Mouse (Mus musculus) lung, embryonic 15.5 days (tissue): ENCODE data around the gene Gm20403. TPM values are rescaled to one million over a fixed set of nuclear protein-coding genes. Genes with fewer than 3 reads are reported as not detected.

Experiments
- ATAC-seq: fragments of 200-750 bp; cut with Nextera tagmentation; 2 replicates; pipeline ENCODE4 v1.8.0; 2017; ENCODE audit warnings: moderate number of reproducible peaks, borderline replicate concordance; ENCODE audit not compliant: low FRiP score, low TSS enrichment; ENCODE audit errors: extremely low read depth
- H3K27ac ChIP-seq: fragments of 300-500 bp; sonication (generic); 2 replicates; pipeline ENCODE4 v1.5.1; 2015; ENCODE audit warnings: moderate library complexity, mild to moderate bottlenecking, inconsistent platforms
- H3K27me3 ChIP-seq: fragments of 300-500 bp; sonication (generic); 2 replicates; pipeline ENCODE4 v1.6.1; 2015; ENCODE audit warnings: inconsistent platforms
- H3K36me3 ChIP-seq: fragments of 300-500 bp; sonication (generic); 2 replicates; pipeline ENCODE4 v1.6.1; 2015; ENCODE audit warnings: inconsistent platforms
- H3K4me1 ChIP-seq: fragments of 300-500 bp; sonication (generic); 2 replicates; pipeline ENCODE4 v1.6.1; 2015; ENCODE audit warnings: inconsistent platforms
- H3K4me2 ChIP-seq: fragments of 300-500 bp; sonication (generic); 2 replicates; pipeline ENCODE4 v1.6.1; 2015; ENCODE audit warnings: inconsistent platforms, mild to moderate bottlenecking, moderate library complexity
- H3K4me3 ChIP-seq: fragments of 300-500 bp; sonication (generic); 2 replicates; pipeline ENCODE4 v1.5.1; 2015; ENCODE audit warnings: mild to moderate bottlenecking, inconsistent platforms
- H3K9ac ChIP-seq: fragments of 300-500 bp; sonication (generic); 2 replicates; pipeline ENCODE4 v1.6.1; 2015; ENCODE audit warnings: inconsistent platforms
- H3K9me3 ChIP-seq: fragments of 300-500 bp; sonication (generic); 2 replicates; pipeline ENCODE4 v1.6.1; 2016; ENCODE audit warnings: inconsistent platforms
- WGBS: fragments of 180-500 bp; shearing (Covaris S2); methylation state at CpG from one replicate; pipeline ENCODE4 v1.1.7; 2015; 5-methylcytosine and 5-hydroxymethylcytosine counted together
- polyA plus RNA-seq: library from polyadenylated mRNA; unstranded; fragments of >200 nt; fragmentation: Nextera tagmentation; extraction: Ambion mirVana; gene quantifications from 2 replicates; pipeline ENCODE4 v1.2.1, GENCODE M21; 2015

Gm20403 gene
- polyA plus RNA-seq, 1 experiment from 2014 or later = not detected

- Histone ChIP-seq H3K4me2 (no peak overlapping the region), H3K9ac (no peak overlapping the region), H3K4me1 (0 out of 2 replicates have a peak, but pooled peaks cover 6% of the 10 kb centered on the region), H3K36me3 (no peaks in the 10 kb centered on the region), H3K9me3 (no peaks in the 10 kb centered on the region), H3K27me3 (no peaks in the 10 kb centered on the region), H3K27ac (no peak overlapping the region), H3K4me3 (no peak overlapping the region)
- 82% methylated on average over 2 of the region's 2 CpGs for WGBS
- no peak for ATAC-seq
Measured at GRCm38 (mm10) chr12:54987156-54987555, 827 bp upstream of the Gm20403 start.

- Histone ChIP-seq H3K4me2 (peak overlapping the region; percentile 91), H3K27ac (peak overlapping the region; percentile 93), H3K9me3 (no peaks in the 10 kb centered on the region), H3K9ac (peak overlapping the region; percentile 87), H3K4me3 (peak overlapping the region; percentile 93), H3K4me1 (0 out of 2 replicates have a peak, but pooled peaks cover 6% of the 10 kb centered on the region), H3K36me3 (no peaks in the 10 kb centered on the region), H3K27me3 (no peaks in the 10 kb centered on the region)
- peak; percentile 76 for ATAC-seq
- 1% methylated on average over 86 of the region's 117 CpGs for WGBS
Measured at GRCm38 (mm10) chr12:54985257-54986051, 875 bp downstream of the Gm20403 start.

GRCm38 (mm10) chr12:54984701-54985256, 1.6 kb downstream of the Gm20403 start:
- Histone ChIP-seq H3K4me2 (peak overlapping the region; percentile 91), H3K36me3 (no peaks in the 10 kb centered on the region), H3K4me3 (peak overlapping the region; percentile 93), H3K9ac (peak overlapping the region; percentile 87), H3K9me3 (no peaks in the 10 kb centered on the region), H3K27ac (peak overlapping the region; percentile 93), H3K27me3 (no peaks in the 10 kb centered on the region), H3K4me1 (0 out of 2 replicates have a peak, but pooled peaks cover 6% of the 10 kb centered on the region)
- under 1% methylated on average over 42 of the region's 42 CpGs for WGBS
- peak; percentile 72 for ATAC-seq

GRCm38 (mm10) chr12:54982935-54983715, 3.2 kb downstream of the Gm20403 start:
- no peak for ATAC-seq
- Histone ChIP-seq H3K4me3 (no peak overlapping the region), H3K4me1 (0 out of 2 replicates have a peak, but pooled peaks cover 6% of the 10 kb centered on the region), H3K27me3 (no peaks in the 10 kb centered on the region), H3K4me2 (no peak overlapping the region), H3K9ac (no peak overlapping the region), H3K27ac (no peak overlapping the region), H3K36me3 (no peaks in the 10 kb centered on the region), H3K9me3 (no peaks in the 10 kb centered on the region)
- WGBS = 81% methylated on average over 7 of the region's 7 CpGs

GRCm38 (mm10) chr12:54981962-54982361, 4.4 kb downstream of the Gm20403 start:
- Histone ChIP-seq H3K9me3 (no peaks in the 10 kb centered on the region), H3K27ac (no peak overlapping the region), H3K4me1 (0 out of 2 replicates have a peak, but pooled peaks cover 6% of the 10 kb centered on the region), H3K27me3 (no peaks in the 10 kb centered on the region), H3K36me3 (no peaks in the 10 kb centered on the region), H3K9ac (no peak overlapping the region), H3K4me2 (no peak overlapping the region), H3K4me3 (no peak overlapping the region)
- 76% methylated on average over 6 of the region's 6 CpGs for WGBS
- ATAC-seq = no peak

- no peaks in the 10 kb centered on the region for H3K27me3 ChIP-seq
- H3K4me2 ChIP-seq = no peak overlapping the region
- no peaks in the 10 kb centered on the region for H3K36me3 ChIP-seq
- H3K9ac ChIP-seq = no peak overlapping the region
- H3K4me1 ChIP-seq = 0 out of 2 replicates have a peak, but pooled peaks cover 6% of the 10 kb centered on the region
- ATAC-seq = no peak
- H3K27ac ChIP-seq = no peak overlapping the region
- WGBS = 79% methylated on average over 5 of the region's 5 CpGs
- no peak overlapping the region for H3K4me3 ChIP-seq
- H3K9me3 ChIP-seq = no peaks in the 10 kb centered on the region
Measured at GRCm38 (mm10) chr12:54980939-54981338, 5.4 kb downstream of the Gm20403 start.

- Histone ChIP-seq H3K36me3 (no peaks in the 10 kb centered on the region), H3K4me1 (0 out of 2 replicates have a peak, but pooled peaks cover 6% of the 10 kb centered on the region), H3K9me3 (no peaks in the 10 kb centered on the region), H3K9ac (no peak overlapping the region), H3K27ac (no peak overlapping the region), H3K4me3 (no peak overlapping the region), H3K27me3 (no peaks in the 10 kb centered on the region), H3K4me2 (no peak overlapping the region)
- ATAC-seq = no peak
- WGBS = 64% methylated on average over 6 of the region's 6 CpGs
Measured at GRCm38 (mm10) chr12:54980532-54980931, 5.8 kb downstream of the Gm20403 start.

- Histone ChIP-seq H3K4me1 (no peaks in the 10 kb centered on the region), H3K4me3 (no peak overlapping the region), H3K9ac (no peak overlapping the region), H3K27me3 (no peaks in the 10 kb centered on the region), H3K27ac (no peak overlapping the region), H3K4me2 (no peak overlapping the region), H3K9me3 (no peaks in the 10 kb centered on the region), H3K36me3 (peaks cover 24% of the 10 kb centered on the region)
- ATAC-seq = no peak
- WGBS = 74% methylated on average over 3 of the region's 3 CpGs
Measured at GRCm38 (mm10) chr12:54969033-54969432, 17.3 kb downstream of the Gm20403 start.

- no peak for ATAC-seq
- Histone ChIP-seq H3K9ac (no peak overlapping the region), H3K4me2 (no peak overlapping the region), H3K4me1 (no peaks in the 10 kb centered on the region), H3K27me3 (no peaks in the 10 kb centered on the region), H3K36me3 (0 out of 2 replicates have a peak, but pooled peaks cover 8% of the 10 kb centered on the region), H3K4me3 (no peak overlapping the region), H3K27ac (no peak overlapping the region), H3K9me3 (no peaks in the 10 kb centered on the region)
- WGBS = 91% methylated on average over 4 of the region's 4 CpGs
Measured at GRCm38 (mm10) chr12:54965532-54966160, 20.7 kb downstream of the Gm20403 start.

- Histone ChIP-seq H3K4me3 (no peak overlapping the region), H3K9me3 (no peaks in the 10 kb centered on the region), H3K27ac (no peak overlapping the region), H3K4me1 (no peaks in the 10 kb centered on the region), H3K9ac (no peak overlapping the region), H3K4me2 (no peak overlapping the region), H3K27me3 (no peaks in the 10 kb centered on the region), H3K36me3 (0 out of 2 replicates have a peak, but pooled peaks cover 5% of the 10 kb centered on the region)
- no peak for ATAC-seq
- WGBS = 52% methylated on average over 2 of the region's 2 CpGs
Measured at GRCm38 (mm10) chr12:54959569-54959968, 26.8 kb downstream of the Gm20403 start.

GRCm38 (mm10) chr12:54956974-54957373, 29.4 kb downstream of the Gm20403 start:
- no peaks in the 10 kb centered on the region for H3K9me3 ChIP-seq
- ATAC-seq = no peak
- H3K9ac ChIP-seq = no peak overlapping the region
- WGBS = 78% methylated on average over 2 of the region's 2 CpGs
- no peak overlapping the region for H3K27ac ChIP-seq
- no peak overlapping the region for H3K4me3 ChIP-seq
- H3K4me1 ChIP-seq = no peaks in the 10 kb centered on the region
- H3K4me2 ChIP-seq = no peak overlapping the region
- H3K36me3 ChIP-seq = no peaks in the 10 kb centered on the region
- no peaks in the 10 kb centered on the region for H3K27me3 ChIP-seq
